Mouse (Mus musculus): ENCODE measurements at regions not wholly inside any gene's neighbourhood (a gene's known extent, or its start where the extent isn't known, plus 50 kb on each side); places are given as distances from the start of the nearest gene placed in this dataset.
A peak's percentile ranks its signal among the peaks of the same experiment; 100 is the strongest.
"Not testable (repeated sequence)": the region's sequence is repeated elsewhere in the genome, so short reads cannot be mapped to it uniquely, and the experiment has no call there.

GRCm38 (mm10) chrX:75734628-75735302, 140.2 kb downstream of the Pls3 start:
- not testable (repeated sequence) for DNase-seq (ENCODE audit: extremely low spot score)

DNA sequence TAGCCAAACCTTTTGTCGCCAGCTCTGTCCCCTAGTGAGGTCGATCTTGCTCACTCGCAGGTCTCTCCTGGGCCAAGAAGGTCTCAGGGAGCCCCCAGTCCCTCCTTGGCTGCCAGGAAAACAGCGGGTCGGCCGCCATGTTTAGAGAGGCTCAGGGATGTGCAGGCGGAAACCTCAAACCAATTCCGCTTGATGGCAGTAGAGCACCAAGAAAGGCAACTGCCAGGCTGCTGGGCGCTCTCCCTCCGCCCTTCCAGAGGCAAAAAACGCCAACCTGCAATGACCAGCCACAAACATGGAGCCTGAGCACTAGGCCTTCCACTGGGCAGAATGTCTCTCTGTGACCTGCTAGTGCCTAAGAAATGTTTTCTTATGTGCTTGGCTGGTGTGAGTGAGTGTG, 141.3 kb downstream of the Pls3 start:
- DNase-seq (ENCODE audit: extremely low spot score): not testable (repeated sequence)

- DNase-seq (ENCODE audit: extremely low spot score): not testable (repeated sequence)
These were observed 145.2 kb downstream of the Pls3 start for GRCm38 (mm10) chrX:75729791-75730190.

GRCm38 (mm10) chrX:75728507-75728906, 146.5 kb downstream of the Pls3 start:
- DNase-seq (ENCODE audit: extremely low spot score): no peak

GRCm38 (mm10) chrX:75723542-75723941, 145.5 kb upstream of the Rab39b start:
- DNase-seq (ENCODE audit: extremely low spot score): not testable (repeated sequence)

DNA sequence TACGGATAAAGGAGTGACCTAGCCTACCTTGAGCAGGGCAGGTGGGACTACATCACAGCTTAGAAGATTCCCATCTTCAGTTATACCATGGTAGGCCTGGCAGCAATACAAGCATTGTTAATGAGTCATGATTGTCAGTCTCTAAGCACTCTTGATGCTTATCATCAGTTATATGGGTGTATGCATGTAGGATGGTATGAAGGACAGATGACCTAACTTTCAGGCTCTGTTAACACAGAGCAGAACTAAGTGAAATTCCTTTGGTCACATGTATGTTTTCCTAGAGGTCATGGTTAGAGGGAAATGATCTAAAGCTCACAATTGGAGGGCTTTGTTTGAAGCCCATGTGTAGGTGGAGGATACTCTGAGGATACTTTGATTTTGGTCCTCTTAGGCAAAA, 121.9 kb upstream of the Rab39b start:
- DNase-seq (ENCODE audit: extremely low spot score): no peak

GRCm38 (mm10) chrX:75675271-75675670, 97.2 kb upstream of the Rab39b start:
- DNase-seq (ENCODE audit: extremely low spot score): not testable (repeated sequence)

DNA sequence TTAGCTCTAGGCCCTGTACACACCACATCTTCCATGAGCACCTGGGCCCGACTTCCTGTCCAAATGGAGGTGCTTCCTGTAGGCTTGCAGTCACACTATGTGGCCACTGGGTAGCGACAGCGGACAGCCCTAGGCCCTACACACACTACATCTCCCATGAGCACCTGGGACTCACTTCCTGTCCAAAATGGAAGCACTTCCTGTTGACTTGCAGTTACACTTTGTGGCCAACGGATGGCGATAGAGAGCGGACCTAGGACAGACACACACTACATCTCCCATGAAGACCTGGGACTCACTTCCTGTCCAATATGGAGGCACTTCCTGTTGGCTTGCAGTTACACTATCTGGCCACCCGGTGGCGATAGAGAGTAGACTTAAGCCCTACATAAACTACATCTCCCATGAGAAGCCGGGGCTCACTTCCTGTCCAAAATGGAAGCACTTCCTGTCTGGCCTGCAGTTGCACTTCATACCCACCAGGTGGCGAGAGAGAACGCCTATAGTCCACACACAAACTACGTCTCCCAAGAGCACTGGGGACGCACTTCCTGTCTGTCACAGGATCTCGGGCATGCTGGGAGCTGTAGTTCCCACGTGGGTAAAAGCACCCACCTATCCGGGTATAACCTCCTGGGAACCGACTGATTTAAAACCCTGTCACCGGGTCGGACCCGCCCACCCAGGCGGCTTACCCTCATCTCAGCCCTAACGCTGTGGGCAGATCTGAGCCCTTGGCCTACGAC, 96.1 kb upstream of the Rab39b start:
- DNase-seq (ENCODE audit: extremely low spot score): peak; percentile 88

GRCm38 (mm10) chrX:75673586-75673919, 95.5 kb upstream of the Rab39b start:
- no peak for DNase-seq (ENCODE audit: extremely low spot score)

DNA sequence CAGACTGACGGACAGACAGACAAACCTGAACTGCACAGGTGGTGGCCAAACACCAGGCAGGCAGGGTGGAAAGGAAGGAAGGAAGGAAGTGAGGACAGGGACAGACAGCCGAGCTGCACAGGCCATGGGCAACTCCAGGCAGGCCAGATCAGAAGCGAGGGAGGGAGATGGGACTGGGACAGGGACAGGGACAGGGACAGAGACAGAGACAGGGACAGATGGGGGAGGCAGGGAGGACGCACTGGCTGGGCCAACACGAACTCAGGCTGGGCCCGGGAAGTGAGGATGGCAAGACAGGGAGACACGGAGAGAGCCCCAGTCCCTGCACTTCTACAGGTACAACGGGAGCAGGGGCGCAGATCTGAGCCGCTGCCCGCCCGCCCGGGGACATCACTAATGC, 94.9 kb upstream of the Rab39b start:
- DNase-seq (ENCODE audit: extremely low spot score): no peak

DNA sequence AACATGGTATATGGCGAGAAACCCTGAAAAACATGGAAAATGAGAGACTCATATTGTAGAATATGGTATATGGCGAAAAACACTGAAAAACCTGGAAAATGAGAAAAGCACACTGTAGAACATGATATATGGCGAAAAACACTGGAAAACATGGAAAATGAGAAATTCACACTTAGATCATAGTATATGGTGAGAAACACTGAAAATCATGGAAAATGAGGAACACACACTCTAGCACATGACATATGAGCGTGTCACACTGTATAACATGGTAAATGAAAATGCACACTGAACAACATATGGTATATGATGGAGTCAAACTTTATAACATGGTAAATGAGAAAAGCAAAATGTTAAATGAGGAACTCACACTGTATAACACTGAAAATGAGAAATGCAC, 89.6 kb upstream of the Rab39b start:
- DNase-seq (ENCODE audit: extremely low spot score): no peak

DNA sequence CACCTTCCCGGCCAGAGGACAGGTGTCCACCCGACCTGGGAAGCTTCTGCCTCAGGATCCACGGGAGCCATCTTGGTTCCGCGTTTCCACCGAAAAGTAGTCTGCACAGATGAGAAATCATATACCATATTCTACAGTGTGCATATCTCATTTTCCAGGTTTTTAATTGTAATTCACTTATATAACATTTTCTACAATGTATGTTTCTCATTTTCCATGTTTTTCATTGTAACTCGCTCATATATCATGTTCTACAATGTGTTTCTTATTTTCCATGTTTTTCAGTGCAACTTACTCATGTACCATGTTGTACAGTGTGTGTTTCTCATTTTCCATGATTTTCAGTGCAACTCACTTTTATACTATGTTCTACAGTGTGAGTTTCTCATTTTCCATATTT, 65.4 kb upstream of the Rab39b start:
- no peak for DNase-seq (ENCODE audit: extremely low spot score)
